Mouse (Mus musculus): ENCODE results near the gene Comp.

Gene Comp

GRCm38 (mm10) chr8:70373397-70374317, at the start of gene Comp:
Gene Comp, plus strand, starts transcription at chr8:70373558.
- peak; percentile 57 for DNase-seq

DNA sequence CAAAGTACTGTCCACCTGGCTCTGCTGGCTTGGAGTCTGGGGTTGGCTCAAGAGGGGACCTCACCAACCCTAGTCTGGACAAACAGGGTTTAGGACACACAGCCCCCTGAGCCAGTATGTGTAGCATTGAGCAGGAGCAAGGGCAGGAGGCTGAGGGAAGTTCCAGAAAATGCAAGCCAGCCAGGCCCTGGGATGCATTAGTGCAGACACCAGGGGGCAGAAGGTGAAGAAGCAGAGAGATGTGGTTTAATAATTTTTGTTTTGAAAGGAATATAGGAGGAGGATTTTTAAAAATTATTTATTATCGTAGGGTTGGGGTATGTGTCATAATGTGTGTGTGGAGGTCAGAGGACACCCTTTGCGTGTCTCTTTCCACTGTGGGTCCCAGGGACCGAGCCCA, 49.6 kb upstream of the Comp start:
- DNase-seq, result no peak

GRCm38 (mm10) chr8:70327512-70327911, 45.8 kb upstream of the Comp start:
- DNase-seq, result no peak

DNA sequence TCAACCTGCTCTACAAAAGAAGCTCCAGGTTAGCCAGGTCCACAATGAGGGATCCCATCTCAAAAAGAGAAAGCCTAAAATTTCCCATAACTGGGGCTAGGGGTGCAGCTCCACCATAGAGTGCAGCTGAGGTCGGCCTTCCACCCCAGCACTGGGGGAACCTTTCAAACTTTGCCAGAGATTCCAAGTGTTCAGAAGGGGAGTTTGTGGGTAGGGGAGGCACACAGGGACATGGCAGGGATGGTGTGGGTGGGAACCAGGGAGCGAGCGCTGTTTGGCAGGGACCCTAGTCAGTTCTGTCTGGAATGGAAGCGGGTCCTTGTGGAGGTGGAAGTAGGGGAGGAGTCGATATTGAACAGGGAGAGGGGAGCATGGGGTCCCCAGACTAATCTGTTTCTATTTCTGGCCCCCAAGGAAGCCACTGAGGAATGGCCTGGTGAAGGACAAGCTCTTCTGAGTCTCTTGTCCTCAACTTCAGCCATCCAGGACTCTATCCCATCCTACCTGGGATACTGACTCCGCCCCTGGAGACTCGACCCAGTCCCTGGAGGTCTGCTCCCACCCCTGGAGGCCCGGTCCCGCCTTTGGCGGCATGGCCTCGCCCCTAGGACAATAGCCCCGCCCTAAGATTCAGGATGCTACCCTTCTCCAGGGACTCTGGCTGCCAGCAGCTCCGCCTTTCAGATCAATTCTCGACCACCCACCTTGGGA, 44.1 kb upstream of the Comp start, which contains the start of gene Gdf1:
Gdf1 (plus strand) TSS at position 694 of the 711 bp plus-strand sequence.
- peak; percentile 55 for DNase-seq

DNA sequence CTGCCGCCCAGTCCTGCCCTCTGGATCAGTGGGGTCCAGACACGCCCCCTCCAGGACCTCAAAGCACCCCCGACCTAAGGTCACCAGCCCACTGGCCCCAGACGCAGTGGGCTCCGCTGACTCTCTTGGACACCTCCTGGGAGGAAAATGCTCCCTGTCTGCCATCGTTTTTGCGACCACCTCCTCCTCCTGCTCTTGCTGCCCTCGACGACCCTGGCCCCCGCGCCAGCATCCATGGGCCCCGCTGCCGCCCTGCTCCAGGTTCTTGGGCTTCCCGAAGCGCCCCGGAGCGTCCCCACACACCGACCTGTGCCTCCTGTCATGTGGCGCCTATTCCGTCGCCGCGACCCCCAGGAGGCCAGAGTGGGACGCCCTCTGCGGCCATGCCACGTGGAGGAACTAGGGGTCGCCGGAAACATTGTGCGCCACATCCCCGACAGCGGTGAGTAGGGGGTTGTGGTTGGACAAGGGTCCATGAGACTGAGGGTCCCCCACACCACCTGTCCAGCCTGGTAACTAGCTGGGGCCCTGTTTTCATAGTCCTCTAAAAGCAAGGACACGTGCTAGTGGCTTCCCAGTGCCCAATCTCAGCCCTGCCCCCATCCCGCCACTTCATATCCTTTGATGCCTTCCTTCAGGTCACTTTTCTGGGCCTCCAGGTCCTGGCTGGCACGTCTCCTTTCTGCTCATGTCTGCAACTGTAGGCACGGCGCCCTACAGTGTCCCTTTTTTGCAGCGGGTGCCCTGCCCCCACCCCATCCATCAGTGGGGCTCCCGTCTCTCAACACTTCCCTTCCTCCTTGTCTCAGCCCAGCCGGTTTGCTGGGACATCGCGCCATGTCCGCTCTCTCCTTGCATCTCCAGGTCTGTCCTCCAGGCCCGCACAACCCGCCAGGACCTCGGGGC, 43.3 kb upstream of the Comp start:
- peak; percentile 52 for DNase-seq

GRCm38 (mm10) chr8:70330741-70331364, 42.5 kb upstream of the Comp start:
- peak; percentile 67 for DNase-seq

- no peak for DNase-seq
Measured at GRCm38 (mm10) chr8:70331526-70331925, 41.8 kb upstream of the Comp start.

DNA sequence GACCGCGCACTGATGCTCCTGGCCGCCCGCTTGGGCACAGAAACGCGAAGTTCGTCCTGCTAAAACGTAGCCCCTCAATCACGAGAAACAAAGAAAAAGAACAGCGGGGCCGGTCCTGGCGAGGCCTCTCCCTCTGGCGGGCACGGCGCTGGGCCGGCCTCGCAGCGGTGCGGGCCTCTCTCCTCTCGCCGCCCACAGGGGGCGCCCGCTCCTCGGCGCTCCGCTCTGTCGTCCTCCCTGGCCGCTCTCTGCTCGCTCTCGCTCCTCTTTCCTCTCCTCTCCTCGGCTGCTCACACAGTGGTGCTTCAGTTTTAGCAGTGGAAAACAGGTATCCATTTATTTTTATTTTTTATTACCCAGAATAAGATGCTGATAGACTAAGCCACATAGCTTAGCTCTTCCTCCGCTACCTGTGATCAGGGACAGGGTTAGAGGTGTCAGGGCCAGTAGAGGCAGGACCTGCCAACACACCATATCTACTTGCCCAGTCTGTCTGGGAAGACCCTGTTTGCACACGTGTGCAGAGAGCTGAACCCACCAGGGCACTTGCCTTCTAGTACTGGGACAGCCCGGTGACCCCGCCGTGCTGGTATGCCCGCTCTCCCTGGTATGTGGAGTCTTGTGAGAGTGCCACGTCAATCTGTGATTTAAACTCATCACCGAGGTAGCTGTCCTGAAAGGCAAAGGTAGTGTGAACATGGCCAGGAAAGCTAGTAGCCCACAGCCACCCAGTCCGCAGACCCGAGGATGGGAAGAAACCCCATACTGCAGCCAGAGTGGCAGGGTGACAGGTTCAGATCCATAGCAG, 41.1 kb upstream of the Comp start:
- DNase-seq, result peak; percentile 83

GRCm38 (mm10) chr8:70332878-70333202, 40.5 kb upstream of the Comp start:
- no peak for DNase-seq

- DNase-seq, result no peak
Measured at GRCm38 (mm10) chr8:70338931-70339330, 34.4 kb upstream of the Comp start.

- DNase-seq, result peak; percentile 76
Measured at GRCm38 (mm10) chr8:70340659-70341058, 32.7 kb upstream of the Comp start.

DNA sequence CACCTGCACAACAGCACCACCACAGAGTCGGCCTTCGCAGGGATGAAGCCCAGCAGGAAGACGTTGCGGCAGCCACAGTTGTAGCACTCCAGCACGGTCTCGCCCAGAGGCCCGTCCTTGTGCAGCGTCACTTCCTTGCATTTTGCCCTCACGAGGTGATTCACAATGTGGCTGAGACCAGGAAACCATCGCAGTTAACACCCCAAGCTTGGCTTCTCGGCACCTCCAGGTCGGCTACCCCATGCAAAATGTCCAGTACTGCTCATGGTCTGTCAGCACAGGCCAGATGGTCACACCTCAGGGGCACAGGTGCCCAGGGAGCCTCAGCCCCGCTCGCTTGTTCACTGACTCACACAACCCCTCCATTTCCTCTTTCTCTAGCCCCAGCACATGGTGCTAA, 31.4 kb upstream of the Comp start:
- DNase-seq, result peak; percentile 75

DNA sequence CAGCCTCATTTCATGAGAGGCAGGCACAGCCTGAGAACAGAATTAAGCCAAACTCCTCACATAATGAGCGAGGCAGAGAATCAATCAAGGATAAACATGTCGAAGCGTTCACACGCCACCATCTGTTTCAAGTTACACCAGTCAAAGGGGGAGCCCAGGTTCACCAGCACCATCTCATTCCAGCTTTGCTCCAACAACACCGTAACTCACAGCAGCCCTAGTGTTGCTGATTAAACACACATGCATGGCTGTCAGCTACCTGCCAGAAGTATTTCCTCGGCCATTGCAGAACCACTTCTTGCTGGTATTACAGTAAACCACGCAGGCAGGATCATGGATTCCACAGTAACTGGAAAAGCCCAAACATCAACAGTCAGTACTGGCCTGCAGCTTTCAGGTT, 30.3 kb upstream of the Comp start:
- DNase-seq, result no peak

DNA sequence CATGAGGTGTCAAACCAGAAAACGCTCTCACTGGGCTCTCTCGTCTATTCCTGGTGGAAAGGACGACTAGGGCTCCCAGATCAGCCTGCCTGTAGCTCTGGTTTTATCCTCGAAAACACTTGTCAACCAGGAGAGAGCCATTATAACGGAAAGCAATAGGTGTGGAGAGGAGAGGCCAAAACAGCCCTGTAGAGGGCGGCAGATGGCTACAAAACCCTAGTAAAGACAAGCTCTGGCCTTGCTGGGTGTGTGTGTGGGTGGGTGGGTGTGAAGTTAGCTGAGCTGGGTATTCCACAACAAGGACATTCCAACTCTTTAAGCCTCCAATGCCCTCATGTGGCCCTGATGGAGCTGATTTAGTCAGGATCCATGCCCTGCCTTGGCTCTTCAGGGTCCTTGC, 29.7 kb upstream of the Comp start:
- peak; percentile 62 for DNase-seq

DNA sequence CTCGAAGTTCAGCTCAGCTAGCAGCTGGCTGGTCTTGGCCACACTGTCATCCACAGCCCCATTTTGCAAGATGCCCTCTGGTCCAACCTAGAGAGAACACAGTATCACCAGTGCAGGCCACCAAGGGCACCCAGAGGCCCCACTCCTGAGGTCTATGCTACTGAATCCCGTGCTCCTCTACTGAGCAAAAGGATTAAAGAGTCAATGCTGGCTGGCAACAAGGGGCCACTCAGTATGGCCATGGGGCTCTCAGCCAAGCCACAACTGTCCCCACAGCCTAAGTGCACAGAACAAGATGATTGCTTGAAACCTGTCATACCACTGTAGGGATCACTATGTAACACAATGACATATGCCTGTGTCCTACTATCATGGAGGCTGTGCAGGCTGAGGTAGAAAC, 29.1 kb upstream of the Comp start:
- no peak for DNase-seq

DNA sequence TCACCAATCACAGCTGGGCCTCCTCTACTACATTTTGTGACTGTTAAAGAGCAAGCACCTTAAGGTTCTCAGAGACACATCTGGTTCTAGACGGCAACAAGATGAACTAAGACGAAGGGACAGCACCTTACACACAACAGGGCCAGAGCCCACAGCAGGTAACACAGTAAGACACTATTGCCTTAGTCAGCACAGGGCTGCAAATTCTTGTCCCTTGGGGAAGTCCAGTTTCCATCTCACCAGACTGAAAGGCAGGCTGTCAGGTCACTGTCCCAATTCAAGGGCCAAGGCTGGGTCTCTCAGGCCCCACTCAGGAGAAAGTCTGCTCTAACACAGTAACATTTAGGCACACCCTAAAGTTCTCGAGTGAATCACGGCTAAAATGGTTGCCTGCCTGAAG, 25.9 kb upstream of the Comp start:
- DNase-seq, result no peak

DNA sequence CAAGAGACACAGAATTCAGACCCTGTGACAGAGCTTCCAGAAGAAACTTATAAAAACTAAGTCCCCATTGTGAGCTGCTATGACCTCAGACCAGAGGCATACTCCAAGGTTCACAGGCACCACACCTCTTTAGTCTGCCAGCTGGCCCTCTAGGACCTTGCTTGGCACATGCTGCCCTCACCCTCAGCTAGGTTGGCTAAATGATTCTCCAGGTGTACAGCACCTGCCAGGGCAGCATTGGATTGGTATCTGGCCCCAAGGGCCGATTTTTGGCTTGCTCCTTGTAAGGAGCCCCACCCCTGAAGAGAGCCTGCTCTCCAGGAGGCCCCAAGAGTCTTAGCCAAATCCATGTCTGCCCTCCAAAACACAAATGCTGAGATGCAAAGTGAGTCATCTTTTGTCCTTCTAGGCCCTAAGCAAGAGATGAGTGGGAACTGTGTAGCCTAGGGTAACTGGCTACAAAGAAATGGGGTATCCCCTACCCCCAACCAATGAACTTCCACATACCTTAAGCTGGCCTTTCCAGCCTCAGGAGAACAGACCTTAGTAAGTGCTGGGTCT, 25.4 kb upstream of the Comp start:
- DNase-seq, result peak; percentile 46

DNA sequence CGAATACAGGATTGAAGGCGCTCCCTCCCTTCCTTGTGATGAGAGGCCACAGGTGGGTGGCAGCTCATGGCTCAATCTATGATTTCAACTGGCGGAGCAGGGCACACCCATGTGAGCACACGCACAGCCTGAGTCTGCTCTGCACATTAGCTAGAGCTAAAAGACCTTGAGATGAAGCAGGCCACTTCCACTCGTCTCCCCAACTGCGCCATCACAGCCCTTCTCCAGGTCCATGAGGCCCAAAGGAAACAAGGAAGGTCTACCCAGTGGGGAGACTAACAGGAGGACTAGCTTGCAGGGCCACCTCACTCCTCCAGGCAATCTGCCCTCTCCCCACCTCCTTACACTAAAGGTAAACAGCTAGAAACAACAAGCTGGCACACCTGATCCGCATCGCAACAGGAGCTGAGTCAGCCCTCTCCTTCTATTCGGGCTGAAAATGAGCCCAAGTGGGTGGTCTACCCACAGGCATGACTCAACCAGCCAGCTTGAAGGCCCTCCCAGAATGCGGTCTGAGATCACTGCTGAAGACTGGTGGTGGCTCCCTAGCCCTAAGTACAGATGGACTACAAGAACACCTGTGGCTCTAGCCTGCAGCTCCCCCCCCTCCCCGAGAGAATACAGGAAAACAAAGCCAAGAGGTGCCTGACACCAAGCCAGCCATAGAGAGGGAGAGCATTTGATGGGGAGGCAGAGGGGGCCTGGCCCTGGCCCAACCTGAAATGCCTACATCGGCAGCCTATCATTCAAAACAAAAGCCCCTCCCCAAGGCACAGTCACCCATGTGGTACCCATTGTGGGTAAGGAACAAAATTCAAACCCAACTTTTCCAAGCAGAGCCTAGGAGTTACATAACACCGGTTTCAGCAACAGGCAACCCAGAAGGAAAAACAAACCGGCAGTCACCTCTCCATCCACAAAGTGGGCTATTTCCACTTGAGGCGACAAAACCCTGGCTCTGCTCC, 22.0 kb upstream of the Comp start:
- DNase-seq, result peak; percentile 71

DNA sequence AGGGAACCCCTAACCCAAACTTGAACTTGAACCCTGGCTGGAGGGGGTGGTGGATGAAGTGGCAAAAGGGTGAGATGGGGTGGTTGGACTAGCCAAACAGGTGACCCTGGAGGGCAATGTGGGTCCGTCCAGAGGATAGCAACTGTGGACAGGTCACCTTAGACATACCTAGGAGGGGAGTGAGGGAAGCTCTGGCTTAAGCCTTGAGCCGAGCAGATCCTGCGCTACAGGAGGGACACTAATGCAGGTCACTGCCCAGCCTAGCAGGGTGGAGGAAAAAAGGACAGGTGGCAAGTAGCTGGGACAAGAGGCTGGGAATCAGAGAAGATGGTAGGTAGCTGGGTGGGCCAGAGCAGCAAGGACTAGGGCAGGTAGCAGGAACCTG, 21.4 kb upstream of the Comp start:
- no peak for DNase-seq

DNA sequence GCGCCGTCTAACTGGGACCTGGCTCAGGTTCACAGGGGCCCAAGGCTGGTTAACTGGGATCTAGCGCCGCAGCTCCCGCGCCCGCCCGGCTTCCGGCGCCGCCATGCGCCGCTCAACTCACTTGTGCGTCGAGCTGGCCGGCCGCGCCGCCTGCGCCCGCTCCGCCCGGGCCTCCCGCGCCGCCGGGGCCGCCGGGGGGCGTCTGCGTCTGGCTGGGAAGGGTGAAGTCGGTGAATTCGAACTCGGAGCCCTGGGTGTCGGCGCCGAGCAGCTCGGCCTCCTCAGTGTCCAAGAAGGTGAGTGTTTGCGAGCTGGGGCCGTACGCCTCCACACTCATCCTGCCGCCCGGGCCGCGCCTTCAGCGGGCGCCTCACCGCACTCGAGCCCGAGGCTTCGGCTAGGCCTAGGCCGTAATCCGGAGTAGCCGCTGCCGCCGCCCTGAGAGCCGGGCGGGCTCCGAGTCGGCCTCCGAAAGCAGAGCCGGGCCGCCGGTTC, 20.7 kb upstream of the Comp start:
- peak; percentile 65 for DNase-seq

All from cerebellum, adult 11-12 months (tissue).